Mouse (Mus musculus) hindbrain, postnatal 0 days (tissue): ENCODE data around the gene Casr. TPM values are rescaled to one million over a fixed set of nuclear protein-coding genes. Genes with fewer than 3 reads are reported as not detected.

Experiments used
- ATAC-seq: fragments of 200-750 bp; cut with Nextera tagmentation; 2 replicates; pipeline ENCODE4 v1.8.0; 2017; ENCODE audit warnings: mild to moderate bottlenecking, moderate TSS enrichment, moderate library complexity
- DNase-seq: peaks from one replicate; pipeline ENCODE4 v3.0.0-alpha.2; 2015; ENCODE audit warnings: low spot score
- H3K27ac ChIP-seq: fragments of 300-500 bp; sonication (generic); 2 replicates; pipeline ENCODE4 v1.5.1; 2014; ENCODE audit warnings: mild to moderate bottlenecking
- H3K27me3 ChIP-seq: fragments of 300-500 bp; sonication (generic); 2 replicates; pipeline ENCODE4 v1.6.1; 2014; ENCODE audit warnings: low read length, mixed read lengths; ENCODE audit not compliant: insufficient read depth
- H3K36me3 ChIP-seq: fragments of 300-500 bp; sonication (generic); 2 replicates; pipeline ENCODE4 v1.6.1; 2014; ENCODE audit warnings: low read length, mixed read lengths; ENCODE audit not compliant: insufficient read depth
- H3K4me1 ChIP-seq: fragments of 300-500 bp; sonication (generic); 2 replicates; pipeline ENCODE4 v1.6.1; 2014; ENCODE audit warnings: antibody characterized with exemption, low read length, mixed read lengths; ENCODE audit not compliant: insufficient read depth
- H3K4me2 ChIP-seq: fragments of 300-500 bp; sonication (generic); 2 replicates; pipeline ENCODE4 v1.6.1; 2014; ENCODE audit warnings: low read depth, mild to moderate bottlenecking, low read length, moderate library complexity, mixed read lengths
- H3K4me3 ChIP-seq: fragments of 300-500 bp; sonication (generic); 2 replicates; pipeline ENCODE4 v1.5.1; 2014; ENCODE audit warnings: low read length
- H3K9ac ChIP-seq: fragments of 300-500 bp; sonication (generic); replicated peaks from 2 replicates; pipeline ENCODE4 v1.6.1; 2014; ENCODE audit warnings: mild to moderate bottlenecking, low read length, moderate library complexity, mixed read lengths
- H3K9me3 ChIP-seq: fragments of 300-500 bp; sonication (generic); 2 replicates; pipeline ENCODE4 v1.6.1; 2016; ENCODE audit warnings: low read length, mixed read lengths
- CTCF ChIP-seq: IDR thresholded peaks from 2 replicates; pipeline ENCODE4 v1.5.1; 2016; ENCODE audit warnings: antibody characterized with exemption, control low read depth, low read depth
- WGBS: fragments of 180-500 bp; shearing (Covaris S2); extraction: QIAGEN DNeasy Blood & Tissue Kit; methylation state at CpG from one replicate; pipeline ENCODE4 v1.1.7; 2014; 5-methylcytosine and 5-hydroxymethylcytosine counted together
- polyA plus RNA-seq: library from polyadenylated mRNA; unstranded; fragments of >200 nt; fragmentation: Nextera tagmentation; extraction: Ambion mirVana; gene quantifications from 2 replicates; pipeline ENCODE4 v1.2.1, GENCODE M21; 2015
- total RNA-seq: library from RNA; depleted of rRNA; stranded (reverse); fragments of >200 nt; gene quantifications from 2 replicates; pipeline ENCODE4 v1.2.3, GENCODE M21; 2014

The Casr gene
- total and polyA plus RNA-seq, 2 experiments from 2014 or later: 0.13 to 1.9 TPM

GRCm38 (mm10) chr16:36469955-36470478, 91.9 kb downstream of the Casr start:
- Histone ChIP-seq H3K27me3 (no peaks in the 10 kb centered on the region), H3K4me3 (no peak overlapping the region), H3K4me1 (no peaks in the 10 kb centered on the region), H3K27ac (no peak overlapping the region), H3K4me2 (no peak overlapping the region), H3K9ac (no peak overlapping the region), H3K36me3 (no peaks in the 10 kb centered on the region), H3K9me3 (no peaks in the 10 kb centered on the region)
- DNase-seq (peak; percentile 21), ATAC-seq (no peak)
- WGBS: 7% methylated on average over 2 of the region's 2 CpGs
- TF ChIP-seq CTCF: peak; percentile 41

GRCm38 (mm10) chr16:36469367-36469766, 92.6 kb downstream of the Casr start:
- H3K4me1 ChIP-seq: no peaks in the 10 kb centered on the region
- ATAC-seq (no peak), DNase-seq (no peak)

GRCm38 (mm10) chr16:36468862-36469261, 93.1 kb downstream of the Casr start:
- no peaks in the 10 kb centered on the region for H3K4me1 ChIP-seq
- no peaks in the 10 kb centered on the region for H3K9me3 ChIP-seq
- ATAC-seq (no peak), DNase-seq (no peak)
- no peak overlapping the region for H3K4me3 ChIP-seq
- H3K4me2 ChIP-seq: no peak overlapping the region
- no peaks in the 10 kb centered on the region for H3K27me3 ChIP-seq
- TF ChIP-seq CTCF: peak; percentile 37
- 74% methylated on average over 4 of the region's 4 CpGs for WGBS
- no peak overlapping the region for H3K9ac ChIP-seq
- no peak overlapping the region for H3K27ac ChIP-seq
- no peaks in the 10 kb centered on the region for H3K36me3 ChIP-seq

More at GRCm38 (mm10) chr16:36469367-36469766, 92.6 kb downstream of the Casr start:
- no peak for TF ChIP-seq CTCF
- H3K4me2 ChIP-seq: no peak overlapping the region
- no peak overlapping the region for H3K4me3 ChIP-seq
- H3K9me3 ChIP-seq: no peaks in the 10 kb centered on the region
- no peak overlapping the region for H3K27ac ChIP-seq
- WGBS: 86% methylated on average over 9 of the region's 9 CpGs
- H3K9ac ChIP-seq: no peak overlapping the region
- no peaks in the 10 kb centered on the region for H3K36me3 ChIP-seq
- H3K27me3 ChIP-seq: no peaks in the 10 kb centered on the region

GRCm38 (mm10) chr16:36467936-36468335, 94.0 kb downstream of the Casr start:
- H3K4me1 ChIP-seq: no peaks in the 10 kb centered on the region
- 87% methylated on average over 2 of the region's 2 CpGs for WGBS
- H3K27me3 ChIP-seq: no peaks in the 10 kb centered on the region
- no peak overlapping the region for H3K27ac ChIP-seq
- no peak overlapping the region for H3K4me3 ChIP-seq
- ATAC-seq: no peak
- H3K9ac ChIP-seq: no peak overlapping the region
- DNase-seq: no peak
- H3K4me2 ChIP-seq: no peak overlapping the region
- no peaks in the 10 kb centered on the region for H3K36me3 ChIP-seq
- H3K9me3 ChIP-seq: no peaks in the 10 kb centered on the region
- no peak for TF ChIP-seq CTCF

GRCm38 (mm10) chr16:36465436-36465835, 96.5 kb downstream of the Casr start:
- ATAC-seq (no peak), DNase-seq (no peak)
- Histone ChIP-seq H3K9me3 (no peaks in the 10 kb centered on the region), H3K4me1 (no peaks in the 10 kb centered on the region), H3K27ac (no peak overlapping the region), H3K4me2 (no peak overlapping the region), H3K4me3 (no peak overlapping the region), H3K9ac (no peak overlapping the region), H3K27me3 (no peaks in the 10 kb centered on the region), H3K36me3 (no peaks in the 10 kb centered on the region)
- WGBS: 88% methylated on average over 3 of the region's 3 CpGs
- no peak for TF ChIP-seq CTCF

GRCm38 (mm10) chr16:36464076-36464475, 97.9 kb downstream of the Casr start:
- no peak for TF ChIP-seq CTCF
- DNase-seq: no peak
- no peaks in the 10 kb centered on the region for H3K27me3 ChIP-seq
- no peak overlapping the region for H3K4me2 ChIP-seq
- no peak overlapping the region for H3K4me3 ChIP-seq
- H3K27ac ChIP-seq: no peak overlapping the region
- H3K9me3 ChIP-seq: no peaks in the 10 kb centered on the region
- H3K9ac ChIP-seq: no peak overlapping the region
- no peaks in the 10 kb centered on the region for H3K4me1 ChIP-seq
- ATAC-seq: no peak
- WGBS: 78% methylated on average over 4 of the region's 4 CpGs
- H3K36me3 ChIP-seq: no peaks in the 10 kb centered on the region

GRCm38 (mm10) chr16:36460426-36460825, 101.5 kb downstream of the Casr start:
- no peak for TF ChIP-seq CTCF
- peak; percentile 36 for DNase-seq

More at GRCm38 (mm10) chr16:36460426-36460825, 101.5 kb downstream of the Casr start:
- Histone ChIP-seq H3K4me3 (no peak overlapping the region), H3K36me3 (no peaks in the 10 kb centered on the region), H3K27me3 (no peaks in the 10 kb centered on the region), H3K9me3 (no peaks in the 10 kb centered on the region), H3K4me2 (no peak overlapping the region), H3K4me1 (no peaks in the 10 kb centered on the region), H3K9ac (no peak overlapping the region), H3K27ac (no peak overlapping the region)
- 7% methylated on average over 2 of the region's 2 CpGs for WGBS
- ATAC-seq: no peak
